Mouse (Mus musculus) neural tube, embryonic 10.5 days (tissue): ENCODE results near the gene Mstn.

ENCODE experiments used
- DNase-seq: peaks from one replicate; pipeline ENCODE4 v3.0.0-alpha.2; 2017; ENCODE audit warnings: low spot score; ENCODE audit errors: extremely low spot score

Gene Mstn

GRCm38 (mm10) chr1:53093180-53093579, 31.7 kb downstream of the Mstn start:
- no peak for DNase-seq

- DNase-seq, result no peak
These were observed 49.1 kb downstream of the Mstn start for GRCm38 (mm10) chr1:53110561-53110960.
